Comparison of ENCODE assay signal across 16 mouse cellular contexts in the genomic region with DNA sequence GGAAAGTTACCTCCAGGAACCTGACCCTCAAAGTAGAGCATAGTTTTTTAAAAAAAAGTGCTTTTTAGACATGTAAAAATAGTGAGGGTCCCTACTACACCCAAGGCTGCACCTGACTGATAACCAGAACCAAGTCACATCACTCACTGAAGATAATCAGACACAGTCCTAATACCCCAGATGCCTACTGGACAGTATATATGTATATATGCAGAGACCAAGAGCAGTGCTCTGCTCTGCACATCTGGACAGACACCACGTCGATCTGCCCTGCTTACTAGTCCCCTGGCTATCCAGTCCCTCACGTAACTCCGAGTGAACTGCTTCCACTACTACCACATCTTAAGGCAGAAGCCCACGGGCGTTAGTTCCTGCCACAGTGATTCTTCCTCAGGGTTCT.
"Had no signal": no experiment of that assay in that cellular context is flagged by ENCODE, and none has a peak within 500 bp of the region (broad histone marks: within the 10 kb centered on the region; RNA-seq: fewer than 3 reads in every experiment).

No protein-coding gene starts in this region.

- ATAC-seq: hindbrain, postnatal 0 days; lung, postnatal 0 days had no signal

- H3K36me3 ChIP-seq: midbrain, embryonic 12.5 days; neural tube, embryonic 12.5 days had no signal

- H3K9me3 ChIP-seq: limb, embryonic 10.5 days; midbrain, embryonic 12.5 days; neural tube, embryonic 12.5 days had no signal

- H3K27ac ChIP-seq: hindbrain, postnatal 0 days; kidney, postnatal 0 days; left cerebral cortex, adult 2 months; limb, embryonic 10.5 days; midbrain, embryonic 12.5 days; neural tube, embryonic 12.5 days had no signal

- DNase-seq: kidney, adult 11 months; kidney, adult 9 months; kidney, postnatal 4 days; lung, adult 2 months; lung, postnatal 36 days; right cerebral cortex, postnatal 4 days; spleen, adult 18-20 months; thymus, adult 18-20 months; thymus, postnatal 14 days had no signal

- H3K4me3 ChIP-seq: left cerebral cortex, adult 2 months; limb, embryonic 10.5 days; midbrain, embryonic 12.5 days; neural tube, embryonic 12.5 days had no signal

- H3K4me2 ChIP-seq: midbrain, embryonic 12.5 days; neural tube, embryonic 12.5 days had no signal

- H3K9ac ChIP-seq: midbrain, embryonic 12.5 days; neural tube, embryonic 12.5 days had no signal
